Mouse (Mus musculus) midbrain, embryonic 10.5 days (tissue): ENCODE results near the gene Lrp5. TPM values are rescaled to one million over a fixed set of nuclear protein-coding genes. Genes with fewer than 3 reads are reported as not detected.
A peak's percentile ranks its signal among the peaks of the same experiment; 100 is the strongest.

ENCODE experiments used
- DNase-seq: peaks from one replicate; pipeline ENCODE4 v3.0.0-alpha.2; 2017; ENCODE audit warnings: low spot score
- H3K27ac ChIP-seq: fragments of 300-500 bp; sonication (generic); replicated peaks from 2 replicates; pipeline ENCODE4 v1.5.1; 2016; ENCODE audit warnings: mild to moderate bottlenecking
- H3K27me3 ChIP-seq: fragments of 300-500 bp; sonication (generic); 2 replicates; pipeline ENCODE4 v1.6.1; 2016; ENCODE audit warnings: low read depth, mild to moderate bottlenecking; ENCODE audit not compliant: poor library complexity, severe bottlenecking
- H3K36me3 ChIP-seq: fragments of 300-500 bp; sonication (generic); 2 replicates; pipeline ENCODE4 v1.6.1; 2016; ENCODE audit warnings: mild to moderate bottlenecking, moderate library complexity
- H3K4me1 ChIP-seq: fragments of 300-500 bp; sonication (generic); 2 replicates; pipeline ENCODE4 v1.6.1; 2016
- H3K4me3 ChIP-seq: fragments of 300-500 bp; sonication (generic); 2 replicates; pipeline ENCODE4 v1.5.1; 2016; ENCODE audit warnings: mild to moderate bottlenecking, moderate library complexity
- H3K9me3 ChIP-seq: fragments of 300-500 bp; sonication (generic); replicated peaks from 2 replicates; pipeline ENCODE4 v1.6.1; 2016; ENCODE audit warnings: mild to moderate bottlenecking
- WGBS: fragments of 180-500 bp; shearing (Covaris S2); methylation state at CpG from one replicate; pipeline ENCODE4 v1.1.7; 2016; 5-methylcytosine and 5-hydroxymethylcytosine counted together
- polyA plus RNA-seq: library from polyadenylated mRNA; unstranded; fragments of >200 nt; fragmentation: Nextera tagmentation; extraction: Ambion mirVana; gene quantifications from 2 replicates; pipeline ENCODE4 v1.2.1, GENCODE M21; 2016

Lrp5 gene
- polyA plus RNA-seq, 1 experiment from 2014 or later: 2.5 TPM

GRCm38 (mm10) chr19:3709013-3709787, 22.8 kb upstream of the Lrp5 start:
- peaks cover 18% of the 10 kb centered on the region for H3K4me1 ChIP-seq
- peak overlapping the region; percentile 87 for H3K4me3 ChIP-seq
- no peaks in the 10 kb centered on the region for H3K9me3 ChIP-seq
- 54% methylated on average over 10 of the region's 10 CpGs for WGBS
- peaks cover 21% of the 10 kb centered on the region for H3K36me3 ChIP-seq
- no peaks in the 10 kb centered on the region for H3K27me3 ChIP-seq
- DNase-seq: no peak
- peak overlapping the region; percentile 92 for H3K27ac ChIP-seq

- Histone ChIP-seq H3K4me3 (peak within 1 kb of the TSS; percentile 87), H3K4me1 (peaks cover 18% of the 10 kb centered on the region), H3K9me3 (no peaks in the 10 kb centered on the region), H3K27me3 (no peaks in the 10 kb centered on the region), H3K27ac (peak within 1 kb of the TSS; percentile 92), H3K36me3 (peaks cover 15% of the 10 kb centered on the region)
- WGBS: under 1% methylated on average over 61 of the region's 61 CpGs
- peak; percentile 98 for DNase-seq
Measured at GRCm38 (mm10) chr19:3708078-3709012, 22.0 kb upstream of the Lrp5 start, which contains the start of gene 1810055G02Rik. TSS of gene 1810055G02Rik (plus strand) at chr19:3708293.

- Histone ChIP-seq H3K36me3 (peaks cover 10% of the 10 kb centered on the region), H3K4me3 (peak overlapping the region; percentile 87), H3K27me3 (no peaks in the 10 kb centered on the region), H3K4me1 (peaks cover 18% of the 10 kb centered on the region), H3K27ac (peak overlapping the region; percentile 92), H3K9me3 (no peaks in the 10 kb centered on the region)
- 39% methylated on average over 10 of the region's 10 CpGs for WGBS
- no peak for DNase-seq
Measured at GRCm38 (mm10) chr19:3707553-3707952, 21.2 kb upstream of the Lrp5 start.

GRCm38 (mm10) chr19:3706258-3706657, 19.9 kb upstream of the Lrp5 start:
- Histone ChIP-seq H3K4me1 (peaks cover 18% of the 10 kb centered on the region), H3K27me3 (no peaks in the 10 kb centered on the region), H3K36me3 (peaks cover 5% of the 10 kb centered on the region), H3K4me3 (no peak overlapping the region), H3K27ac (no peak overlapping the region), H3K9me3 (no peaks in the 10 kb centered on the region)
- WGBS: 44% methylated on average over 1 of the region's 1 CpGs
- no peak for DNase-seq

GRCm38 (mm10) chr19:3702460-3702859, 16.1 kb upstream of the Lrp5 start:
- no peaks in the 10 kb centered on the region for H3K9me3 ChIP-seq
- WGBS: 90% methylated on average over 4 of the region's 4 CpGs
- H3K4me3 ChIP-seq: no peak overlapping the region

GRCm38 (mm10) chr19:3699508-3700438, 13.4 kb upstream of the Lrp5 start:
- DNase-seq: peak; percentile 84
- Histone ChIP-seq H3K4me3 (no peak overlapping the region), H3K27me3 (no peaks in the 10 kb centered on the region), H3K4me1 (no peaks in the 10 kb centered on the region), H3K36me3 (no peaks in the 10 kb centered on the region), H3K9me3 (no peaks in the 10 kb centered on the region), H3K27ac (no peak overlapping the region)
- WGBS: 36% methylated on average over 6 of the region's 6 CpGs

More at GRCm38 (mm10) chr19:3702460-3702859, 16.1 kb upstream of the Lrp5 start:
- DNase-seq: no peak
- H3K36me3 ChIP-seq: no peaks in the 10 kb centered on the region
- H3K27ac ChIP-seq: no peak overlapping the region
- no peaks in the 10 kb centered on the region for H3K27me3 ChIP-seq
- H3K4me1 ChIP-seq: peaks cover 2% of the 10 kb centered on the region

- 87% methylated on average over 7 of the region's 7 CpGs for WGBS
Measured at GRCm38 (mm10) chr19:3698035-3698434, 11.7 kb upstream of the Lrp5 start.

GRCm38 (mm10) chr19:3695976-3696375, 9.6 kb upstream of the Lrp5 start:
- H3K27me3 ChIP-seq: no peaks in the 10 kb centered on the region
- no peak overlapping the region for H3K27ac ChIP-seq
- WGBS: 90% methylated on average over 8 of the region's 8 CpGs
- H3K9me3 ChIP-seq: no peaks in the 10 kb centered on the region
- no peak for DNase-seq
- H3K36me3 ChIP-seq: no peaks in the 10 kb centered on the region
- H3K4me3 ChIP-seq: no peak overlapping the region
- no peaks in the 10 kb centered on the region for H3K4me1 ChIP-seq

More at GRCm38 (mm10) chr19:3698035-3698434, 11.7 kb upstream of the Lrp5 start:
- H3K4me1 ChIP-seq: no peaks in the 10 kb centered on the region
- no peak for DNase-seq
- no peaks in the 10 kb centered on the region for H3K9me3 ChIP-seq
- no peak overlapping the region for H3K27ac ChIP-seq
- no peaks in the 10 kb centered on the region for H3K36me3 ChIP-seq
- H3K4me3 ChIP-seq: no peak overlapping the region
- H3K27me3 ChIP-seq: no peaks in the 10 kb centered on the region

GRCm38 (mm10) chr19:3695471-3695870, 9.1 kb upstream of the Lrp5 start:
- Histone ChIP-seq H3K4me3 (no peak overlapping the region), H3K9me3 (no peaks in the 10 kb centered on the region), H3K27ac (no peak overlapping the region), H3K4me1 (no peaks in the 10 kb centered on the region), H3K36me3 (no peaks in the 10 kb centered on the region), H3K27me3 (no peaks in the 10 kb centered on the region)
- 85% methylated on average over 4 of the region's 4 CpGs for WGBS
- DNase-seq: no peak

GRCm38 (mm10) chr19:3695006-3695405, 8.6 kb upstream of the Lrp5 start:
- no peak for DNase-seq
- H3K27me3 ChIP-seq: no peaks in the 10 kb centered on the region
- H3K9me3 ChIP-seq: no peaks in the 10 kb centered on the region
- 89% methylated on average over 3 of the region's 3 CpGs for WGBS
- no peak overlapping the region for H3K27ac ChIP-seq
- no peaks in the 10 kb centered on the region for H3K36me3 ChIP-seq
- H3K4me3 ChIP-seq: no peak overlapping the region
- H3K4me1 ChIP-seq: no peaks in the 10 kb centered on the region

GRCm38 (mm10) chr19:3694476-3694875, 8.1 kb upstream of the Lrp5 start:
- 97% methylated on average over 2 of the region's 2 CpGs for WGBS
- Histone ChIP-seq H3K4me1 (no peaks in the 10 kb centered on the region), H3K27ac (no peak overlapping the region), H3K27me3 (no peaks in the 10 kb centered on the region), H3K36me3 (no peaks in the 10 kb centered on the region), H3K9me3 (no peaks in the 10 kb centered on the region), H3K4me3 (no peak overlapping the region)
- no peak for DNase-seq
